Mouse (Mus musculus) kidney, adult 2 months (tissue): ENCODE results near the gene Sit1.

Experiments used
- CTCF ChIP-seq: fragments of 200-500 bp; conservative IDR thresholded peaks from 2 replicates; pipeline ENCODE4 v1.5.1; 2011; ENCODE audit warnings: low read depth, mild to moderate bottlenecking, control low read depth, low read length, moderate library complexity, mixed read lengths; ENCODE audit not compliant: insufficient read depth, insufficient read length
- POLR2A ChIP-seq: fragments of 200-500 bp; IDR thresholded peaks from one replicate; pipeline ENCODE4 v1.6.1; 2011; ENCODE audit warnings: low read depth, low read length, control low read depth

DNA sequence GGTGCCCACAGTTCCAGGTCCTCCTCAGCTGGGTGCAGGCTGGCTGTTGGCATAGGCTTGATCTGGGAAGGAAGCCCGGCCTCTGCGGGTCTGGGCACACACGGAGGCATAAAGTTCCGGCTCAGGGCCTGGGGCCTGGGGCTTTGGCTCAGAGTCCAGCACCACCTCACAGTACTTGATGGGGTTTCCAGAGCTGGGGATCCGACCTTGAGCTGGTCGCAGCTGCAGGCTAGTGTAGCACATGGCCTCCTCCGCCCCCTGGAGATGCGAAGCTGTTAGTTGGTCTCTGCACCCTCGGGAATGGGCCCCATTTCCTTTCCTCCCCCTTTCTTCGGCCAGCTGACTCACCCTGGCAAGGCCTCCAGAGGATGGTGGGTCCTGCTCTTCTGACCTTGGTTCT lies 943 bp downstream of the Sit1 start:
- TF ChIP-seq CTCF (no peak), POLR2A (no peak)
